Mouse (Mus musculus): ENCODE measurements around the gene Cblc. TPM values are rescaled to one million over a fixed set of nuclear protein-coding genes. Genes with fewer than 3 reads are reported as not detected.

Gene Cblc
- polyA plus RNA-seq, 1 experiment, result 78.4 TPM

GRCm38 (mm10) chr7:19785874-19786458, 10.6 kb downstream of the Cblc start:
- 58% methylated on average over 12 of the region's 12 CpGs for WGBS
- DNase-seq (ENCODE audit: low read depth, low spot score), result no peak

DNA sequence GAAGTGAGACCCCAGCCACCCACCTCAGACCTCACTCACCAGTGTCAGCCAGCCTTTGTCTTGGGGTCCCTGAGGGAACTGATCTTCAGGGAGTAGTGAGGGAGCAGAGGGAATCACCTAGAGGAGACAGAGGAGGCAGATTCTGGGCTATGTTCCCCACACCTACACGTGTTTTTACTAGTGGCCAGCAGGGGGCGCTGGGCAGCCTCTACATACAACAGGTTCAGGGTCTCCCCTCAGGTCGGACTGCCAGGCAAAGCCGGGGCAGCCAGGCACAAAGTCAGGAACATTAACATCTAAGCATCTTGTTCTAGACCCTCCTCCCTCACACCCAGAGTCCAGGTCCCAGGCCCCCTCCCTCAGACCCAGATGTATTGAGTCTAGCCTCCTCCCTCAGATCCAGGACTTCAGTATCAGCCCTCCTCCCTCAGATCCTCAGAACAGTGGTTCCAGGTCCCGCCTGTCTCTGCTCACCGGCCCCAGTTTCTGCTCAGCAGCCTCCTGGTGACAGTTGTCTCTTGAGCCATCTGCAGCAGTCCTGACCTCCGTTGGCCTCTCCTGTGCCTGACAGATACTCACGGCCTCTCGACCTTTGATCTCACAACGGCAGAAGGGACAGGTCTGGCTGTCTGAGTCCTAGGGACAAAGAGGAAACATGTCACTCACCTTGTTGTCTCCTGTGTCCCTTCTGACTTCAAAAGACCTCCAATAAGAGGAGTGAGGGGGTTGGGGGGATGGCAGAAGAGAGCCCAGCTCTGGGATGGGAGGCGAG, 11.7 kb downstream of the Cblc start:
- DNase-seq (ENCODE audit: low read depth, low spot score), result no peak
- 43% methylated on average over 11 of the region's 11 CpGs for WGBS

- WGBS, result 72% methylated on average over 8 of the region's 8 CpGs
- DNase-seq (ENCODE audit: low read depth, low spot score), result no peak
These were observed 13.0 kb downstream of the Cblc start for GRCm38 (mm10) chr7:19783630-19784029.

DNA sequence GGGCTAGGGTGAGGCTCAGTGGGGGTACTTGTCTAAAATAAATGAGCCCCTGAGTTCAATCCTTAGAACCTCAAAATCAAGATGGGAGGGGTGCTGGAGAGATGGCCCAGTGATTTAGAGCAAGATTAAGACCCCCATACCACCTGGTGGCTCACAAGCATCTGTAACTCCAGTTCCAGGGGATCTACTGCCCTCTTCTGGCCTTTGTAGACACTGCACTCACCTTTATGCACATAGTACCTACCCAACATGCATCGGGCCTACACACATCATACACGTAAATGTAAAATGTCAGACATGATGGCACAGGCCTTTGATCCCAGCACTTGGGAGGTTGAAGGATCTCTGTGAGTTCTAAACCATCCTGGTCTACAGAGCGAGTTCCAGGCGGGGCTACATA, 14.0 kb downstream of the Cblc start:
- 95% methylated on average over 4 of the region's 4 CpGs for WGBS
- DNase-seq (ENCODE audit: low read depth, low spot score), result no peak

- 92% methylated on average over 7 of the region's 7 CpGs for WGBS
- DNase-seq (ENCODE audit: low read depth, low spot score), result no peak
These were observed 14.9 kb downstream of the Cblc start for GRCm38 (mm10) chr7:19781741-19782140.

DNA sequence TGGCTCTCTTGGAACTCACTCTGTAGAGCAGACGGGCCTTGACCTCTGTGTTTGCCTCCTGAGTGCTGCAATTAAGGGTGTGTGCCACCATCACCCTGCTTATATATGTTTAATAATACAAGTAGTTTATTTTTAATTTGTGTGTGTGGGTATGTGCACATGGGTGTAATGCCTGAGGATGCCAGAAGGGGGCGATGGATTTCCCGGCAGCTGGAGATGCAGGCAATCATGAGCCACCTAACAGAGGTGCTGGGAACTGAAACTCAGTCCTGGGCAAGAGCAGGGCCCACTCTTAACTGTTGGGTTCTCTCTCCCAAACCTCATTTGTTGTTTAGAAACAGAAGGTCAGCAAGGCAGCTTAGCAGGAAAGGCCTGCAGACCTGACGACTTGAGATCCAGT, 16.7 kb downstream of the Cblc start:
- WGBS, result 82% methylated on average over 4 of the region's 4 CpGs
- DNase-seq (ENCODE audit: low read depth, low spot score), result no peak

GRCm38 (mm10) chr7:19778645-19779044, 18.0 kb downstream of the Cblc start:
- DNase-seq (ENCODE audit: low read depth, low spot score), result no peak
- 46% methylated on average over 8 of the region's 8 CpGs for WGBS

DNA sequence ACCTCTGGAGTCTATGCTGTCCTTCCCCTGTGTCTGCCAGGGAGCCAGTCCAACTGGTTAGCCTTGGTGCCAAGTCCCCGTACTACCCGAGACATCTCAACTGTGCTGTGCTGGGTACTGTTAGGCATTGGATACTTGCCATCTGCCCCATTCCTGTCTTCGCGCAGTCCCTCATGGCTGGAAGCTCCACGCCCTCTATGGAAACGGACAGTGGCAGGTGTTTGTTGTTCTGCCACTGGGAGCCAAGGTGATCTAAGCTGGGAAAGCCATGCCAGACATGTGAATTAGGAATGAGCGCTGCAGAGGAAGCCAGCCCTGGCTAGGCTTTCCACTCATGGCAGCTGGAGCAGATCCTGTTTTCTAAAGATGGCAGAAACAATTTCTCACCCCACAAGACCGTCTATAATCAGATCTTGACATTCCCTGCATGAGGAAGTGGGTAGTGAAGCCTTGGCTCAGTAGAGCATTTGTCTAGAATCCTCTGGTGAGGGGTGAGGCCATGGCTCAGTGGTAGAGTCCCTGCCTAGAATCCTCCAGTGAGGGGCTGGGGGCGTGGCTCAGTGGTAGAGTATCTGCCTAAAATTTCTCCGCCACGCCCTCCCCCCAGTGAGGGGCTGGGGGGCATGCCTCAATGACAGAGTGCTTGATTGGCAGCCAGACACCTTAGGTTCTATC, 19.4 kb downstream of the Cblc start:
- WGBS, result 41% methylated on average over 11 of the region's 11 CpGs
- DNase-seq (ENCODE audit: low read depth, low spot score), result no peak

DNA sequence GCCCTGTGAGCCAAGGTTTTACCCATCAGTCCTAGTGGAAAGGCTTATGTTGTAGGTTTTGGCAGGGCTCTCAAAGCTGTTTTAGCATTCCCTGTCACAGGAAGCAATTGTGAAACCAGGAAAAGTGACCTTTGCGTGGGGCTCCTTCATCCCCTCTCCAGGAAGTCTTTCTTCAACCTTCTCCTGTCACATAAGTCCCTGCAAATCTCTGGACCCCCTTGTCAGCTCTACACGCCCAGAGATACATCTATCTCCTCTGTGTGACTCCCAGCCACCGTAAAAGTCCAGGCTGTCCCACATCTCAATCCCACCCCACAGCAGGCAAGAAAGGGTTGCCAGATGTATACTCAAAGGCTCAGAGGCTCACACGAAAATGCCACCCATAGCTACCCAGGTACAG, 24.9 kb downstream of the Cblc start:
- no peak for DNase-seq (ENCODE audit: low read depth, low spot score)
- 65% methylated on average over 4 of the region's 4 CpGs for WGBS

DNA sequence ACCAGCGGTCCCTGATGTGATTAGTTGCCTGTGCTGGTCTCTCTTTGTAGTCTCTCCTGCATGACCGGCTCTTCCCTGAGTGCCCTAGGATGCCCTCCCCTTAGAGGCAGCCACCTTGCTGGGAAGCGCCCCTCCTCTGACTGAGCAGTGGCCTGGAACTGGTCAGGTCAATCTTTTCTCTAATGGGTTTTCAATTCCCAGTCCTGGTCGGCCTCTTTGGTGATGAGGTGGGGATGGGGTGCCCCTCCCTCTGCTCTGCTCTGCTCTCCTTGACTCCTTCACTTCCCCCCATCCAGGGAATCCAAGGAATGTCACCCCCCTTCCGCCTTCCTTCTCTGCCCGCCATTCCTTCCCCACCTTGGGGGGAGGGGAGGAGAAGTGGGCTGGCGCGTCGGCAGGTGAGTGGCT, 25.6 kb downstream of the Cblc start, which contains the start of gene Bcam:
Gene Bcam (minus strand): TSS at position 33 of the 408 bp plus-strand sequence.
- 25% methylated on average over 9 of the region's 9 CpGs for WGBS
- DNase-seq (ENCODE audit: low read depth, low spot score), result no peak

- WGBS, result under 1% methylated on average over 28 of the region's 28 CpGs
- no peak for DNase-seq (ENCODE audit: low read depth, low spot score)
These were observed 26.2 kb downstream of the Cblc start for GRCm38 (mm10) chr7:19770375-19770754.

DNA sequence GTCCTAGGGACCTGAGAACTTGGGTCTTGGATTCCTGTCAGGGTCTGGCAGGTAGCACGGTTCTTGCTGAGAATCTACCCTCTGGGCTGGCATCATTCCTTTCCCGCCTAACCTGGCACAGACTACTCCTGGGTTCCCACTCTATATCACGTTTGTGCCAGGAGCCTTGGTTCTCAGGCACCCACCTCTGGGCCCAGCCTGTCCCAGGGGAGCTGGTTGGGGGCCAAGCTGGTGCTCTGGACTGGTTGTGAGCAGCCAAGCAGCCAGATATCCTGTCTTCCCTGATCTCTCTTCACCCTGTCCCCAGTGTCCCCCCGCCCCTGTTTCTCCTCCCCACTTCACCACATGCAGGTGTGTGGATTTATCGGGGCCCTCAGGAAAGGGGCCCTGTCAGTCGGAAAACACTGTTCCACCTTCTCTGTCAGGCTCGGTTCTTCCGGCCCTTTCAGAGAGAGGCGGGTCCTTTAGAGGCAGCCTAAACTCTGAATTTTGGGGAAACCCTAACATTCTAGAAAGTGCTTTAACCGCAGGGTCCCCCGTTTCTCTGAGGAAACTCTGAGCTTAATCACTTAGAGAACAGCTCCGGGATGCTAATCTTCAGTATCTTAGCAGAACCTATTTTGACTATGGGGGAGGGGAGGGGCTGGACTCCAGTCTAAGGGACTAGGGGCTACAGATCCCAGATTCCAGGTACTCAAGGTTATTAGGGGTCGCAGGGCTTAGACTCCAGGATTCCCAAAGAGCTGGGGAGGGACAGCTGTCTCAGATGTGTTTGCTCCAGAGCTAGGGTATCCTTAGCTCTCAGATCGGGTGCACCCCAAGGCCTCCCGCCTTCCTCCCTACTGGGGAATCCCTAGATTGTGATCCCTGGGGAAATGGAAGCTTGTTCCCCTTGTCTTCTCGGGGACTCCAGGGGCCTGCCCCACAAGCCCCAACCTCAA, 26.9 kb downstream of the Cblc start:
- WGBS, result 26% methylated on average over 16 of the region's 16 CpGs

GRCm38 (mm10) chr7:19769001-19769400, 27.6 kb downstream of the Cblc start:
- DNase-seq (ENCODE audit: low read depth, low spot score), result no peak
- WGBS, result 37% methylated on average over 4 of the region's 4 CpGs

More for the DNA sequence above, 26.9 kb downstream of the Cblc start:
- DNase-seq (ENCODE audit: low read depth, low spot score), result no peak

- no peak for DNase-seq (ENCODE audit: low read depth, low spot score)
- 78% methylated on average over 14 of the region's 14 CpGs for WGBS
These were observed 28.4 kb downstream of the Cblc start for GRCm38 (mm10) chr7:19768251-19768650.

DNA sequence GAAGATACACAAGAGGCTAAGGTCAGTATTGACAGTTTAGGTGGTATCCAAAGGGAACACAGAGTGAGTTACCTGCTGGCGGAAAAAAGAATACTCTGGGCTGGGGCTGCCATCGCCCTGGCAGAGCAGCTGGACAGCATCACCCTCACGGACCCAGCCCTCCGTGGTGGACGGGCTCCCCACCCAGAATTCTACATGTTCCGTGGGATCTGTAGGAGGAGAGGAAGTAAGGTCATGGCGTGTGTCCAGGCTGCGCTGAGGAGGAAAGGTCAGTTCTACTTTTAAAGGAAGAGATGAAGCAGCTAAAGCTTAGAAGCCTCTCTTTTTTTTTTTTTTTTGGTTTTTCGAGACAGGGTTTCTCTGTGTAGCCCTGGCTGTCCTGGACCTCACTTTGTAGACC, 32.0 kb downstream of the Cblc start:
- WGBS, result 80% methylated on average over 9 of the region's 9 CpGs
- no peak for DNase-seq (ENCODE audit: low read depth, low spot score)

DNA sequence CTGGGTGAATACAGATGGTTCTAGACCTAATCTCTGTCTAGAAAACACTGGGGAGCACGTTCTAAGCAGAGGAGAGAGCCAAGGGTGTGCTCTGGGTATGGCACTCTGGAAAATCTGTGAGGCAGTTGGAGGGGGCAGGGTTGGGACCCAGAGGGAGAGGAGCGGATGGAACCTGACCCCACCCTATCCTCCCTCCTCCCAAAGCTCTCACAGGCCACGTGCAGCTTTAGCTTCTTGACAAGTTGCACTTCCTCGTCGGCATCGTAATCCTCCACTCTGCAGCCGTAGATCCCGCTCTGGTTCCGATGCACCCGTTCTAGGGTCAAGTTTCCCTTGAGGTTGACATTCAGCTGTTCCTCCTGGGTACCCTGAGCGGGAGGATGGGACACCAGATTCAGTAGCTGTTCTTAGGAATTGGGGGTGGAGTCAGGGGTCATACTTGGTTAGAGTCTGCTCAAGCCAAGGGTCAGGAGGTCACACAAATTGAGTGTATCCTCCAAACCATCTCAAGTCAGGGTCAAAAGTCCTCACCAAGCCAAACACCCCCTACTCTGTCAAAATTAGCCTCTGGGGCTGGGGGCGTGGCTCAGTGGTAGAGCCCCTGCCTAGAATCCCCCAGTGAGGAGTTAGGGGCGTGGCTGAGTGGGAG, 32.7 kb downstream of the Cblc start:
- no peak for DNase-seq (ENCODE audit: low read depth, low spot score)
- WGBS, result 67% methylated on average over 13 of the region's 13 CpGs

DNA sequence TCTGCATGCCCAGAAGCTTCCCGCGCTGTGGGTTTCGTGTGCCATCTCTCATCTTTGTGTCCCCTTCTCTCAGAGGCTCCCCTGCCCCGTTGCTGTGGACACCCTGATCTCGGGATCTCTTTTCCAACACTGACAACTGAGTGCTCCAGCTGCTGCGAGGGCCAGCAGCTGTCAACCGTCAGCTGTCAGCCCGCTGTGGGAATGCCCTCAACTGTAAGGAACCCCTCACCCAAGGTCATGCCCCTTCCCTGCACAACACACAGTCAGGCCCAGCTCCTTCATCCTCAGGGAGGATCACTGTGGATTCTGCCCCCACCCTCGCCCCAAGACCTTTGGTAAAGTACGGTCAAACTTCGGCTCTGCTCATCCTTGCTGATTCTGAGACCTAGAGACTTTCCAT, 34.3 kb downstream of the Cblc start:
- 81% methylated on average over 11 of the region's 11 CpGs for WGBS
- DNase-seq (ENCODE audit: low read depth, low spot score), result no peak

- no peak for DNase-seq (ENCODE audit: low read depth, low spot score)
- WGBS, result 44% methylated on average over 13 of the region's 13 CpGs
These were observed 36.6 kb downstream of the Cblc start for GRCm38 (mm10) chr7:19760021-19760420.

- no peak for DNase-seq (ENCODE audit: low read depth, low spot score)
- WGBS, result 92% methylated on average over 13 of the region's 13 CpGs
These were observed 38.0 kb downstream of the Cblc start for GRCm38 (mm10) chr7:19758623-19759022.

Measured in large intestine, adult 2 months (tissue).